Mouse (Mus musculus): Measurements from ENCODE around the gene Tradd.
"Not testable (repeated sequence)": the region's sequence is repeated elsewhere in the genome, so short reads cannot be mapped to it uniquely, and the experiment has no call there.

GRCm38 (mm10) chr8:105291802-105292201, 27.4 kb upstream of the Tradd start:
- not testable (repeated sequence) for TF ChIP-seq CTCF (conservative IDR thresholded peaks at IDR 0.05; ENCODE audit: low read length); NANOG (IDR thresholded peaks at IDR 0.05; ENCODE audit: borderline replicate concordance, low read length)
